ENCODE assay signal across 1 mouse cellular context in the genomic region with DNA sequence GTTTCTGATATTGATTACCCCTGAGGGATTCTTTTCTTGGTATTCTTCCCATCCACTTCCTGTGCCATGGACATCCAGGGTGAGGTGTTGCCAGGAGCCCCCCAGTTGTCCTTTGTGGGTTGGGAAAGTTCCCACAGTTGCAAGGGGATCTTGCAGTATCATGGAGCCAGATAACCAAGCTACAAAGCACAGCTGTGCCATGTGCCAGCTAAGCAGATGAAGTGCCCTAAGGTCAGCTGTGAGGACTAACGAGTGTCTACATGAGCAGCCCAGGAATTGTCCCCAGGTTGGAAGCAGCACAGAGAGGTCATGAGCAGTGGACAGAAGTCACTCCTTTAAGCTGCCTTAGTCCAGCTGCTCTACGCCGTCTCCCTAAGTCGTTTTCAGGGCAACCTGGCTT.
TF ChIP-seq lines count a peak whose summit lies in the region.

No protein-coding gene starts in this region.

TF ChIP-seq in myocyte, 11 proteins besides CTCF, POLR2A, EP300 and RAD21:
- TF ChIP-seq REST (IDR thresholded peaks at IDR 0.05; ENCODE audit: insufficient read depth, insufficient read length) (no peak), E2F4 (IDR thresholded peaks at IDR 0.05; ENCODE audit: insufficient read depth) (no peak), TCF3 (IDR thresholded peaks at IDR 0.05; ENCODE audit: insufficient read length, low read depth) (peak; percentile 63), MYOG (IDR thresholded peaks at IDR 0.05; ENCODE audit: control insufficient read depth in 1 of 3, insufficient read depth in 1 of 3, insufficient read length in 2 of 3, low read depth in 2 of 3) (peak; percentile 29 to 92 (median 76)), MYOD1 (IDR thresholded peaks at IDR 0.05; ENCODE audit: control insufficient read depth in 1 of 3, insufficient read length in 2 of 3, low read depth in 2 of 3) (peak in 2 of 3 experiments; percentile 77 to 82), MAX (IDR thresholded peaks at IDR 0.05; ENCODE audit: low read depth) (no peak), POLR2AphosphoS2 (IDR thresholded peaks at IDR 0.05; ENCODE audit: insufficient read length, low read depth) (no peak), TCF12 (IDR thresholded peaks at IDR 0.05; ENCODE audit: insufficient read depth, poor library complexity, severe bottlenecking) (no peak), USF1 (IDR thresholded peaks at IDR 0.05; ENCODE audit: low read depth) (no peak), CEBPB (IDR thresholded peaks at IDR 0.05; ENCODE audit: insufficient read depth, poor library complexity, severe bottlenecking) (no peak)
